Mouse (Mus musculus) c-Kit-positive CD71-positive TER-119-negative erythroid progenitor cells, embryonic 14.5 days (primary cell): ENCODE measurements around the gene Emcn.

Experiments
- DNase-seq: peaks from one replicate; pipeline ENCODE4 v3.0.0-alpha.2; 2013; ENCODE audit warnings: low read depth

The Emcn gene

GRCm38 (mm10) chr3:137340938-137341337, at the start of gene Emcn:
TSS of gene Emcn (plus strand) at chr3:137341067.
- no peak for DNase-seq

DNA sequence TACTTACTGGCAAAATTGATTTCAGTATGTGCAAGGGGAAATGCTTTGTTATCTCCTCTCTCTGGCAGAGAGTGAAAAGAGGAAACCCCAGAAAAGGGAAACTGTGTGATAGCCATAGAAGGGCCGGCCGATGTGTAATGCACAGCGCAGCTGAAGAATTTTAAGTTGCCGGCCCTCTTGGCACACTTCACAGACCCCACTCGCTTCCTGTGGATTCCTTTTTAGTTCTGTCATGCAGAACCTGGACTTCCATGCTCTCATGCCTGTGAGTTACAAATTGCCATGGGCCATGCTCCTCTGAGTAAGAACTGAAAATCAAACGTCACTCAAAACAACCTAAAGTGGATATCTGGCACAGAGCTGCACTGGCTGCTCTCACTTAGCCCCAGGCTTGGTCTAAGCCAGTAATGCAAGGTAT, 47.7 kb upstream of the Emcn start:
- DNase-seq, result no peak

DNA sequence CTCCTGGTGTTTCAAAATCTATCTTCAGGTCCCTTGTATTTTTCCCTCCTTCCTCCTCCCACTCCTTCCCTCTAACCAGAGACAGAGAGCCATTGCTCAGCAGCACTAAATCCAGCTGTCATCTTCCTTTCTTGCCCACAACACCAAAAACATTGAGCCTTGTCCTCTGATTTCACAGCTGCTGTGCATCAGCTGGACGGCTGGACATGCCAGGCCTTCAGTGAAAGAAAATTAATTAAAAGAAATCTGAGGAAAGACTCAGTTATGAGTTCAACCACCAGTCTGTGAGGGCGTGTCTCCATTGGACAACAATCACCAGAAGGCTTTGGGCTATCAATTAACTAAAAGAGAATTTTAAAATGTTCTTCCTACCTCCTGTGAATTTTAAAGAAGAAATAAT, 42.6 kb upstream of the Emcn start:
- DNase-seq, result no peak

- no peak for DNase-seq
These were observed 40.7 kb upstream of the Emcn start for GRCm38 (mm10) chr3:137300210-137300609.

GRCm38 (mm10) chr3:137301195-137301594, 39.7 kb upstream of the Emcn start:
- no peak for DNase-seq

GRCm38 (mm10) chr3:137302804-137303203, 38.1 kb upstream of the Emcn start:
- no peak for DNase-seq

- DNase-seq, result no peak
These were observed 30.9 kb upstream of the Emcn start for GRCm38 (mm10) chr3:137309959-137310358.

- DNase-seq, result no peak
These were observed 28.3 kb upstream of the Emcn start for GRCm38 (mm10) chr3:137312540-137312939.

DNA sequence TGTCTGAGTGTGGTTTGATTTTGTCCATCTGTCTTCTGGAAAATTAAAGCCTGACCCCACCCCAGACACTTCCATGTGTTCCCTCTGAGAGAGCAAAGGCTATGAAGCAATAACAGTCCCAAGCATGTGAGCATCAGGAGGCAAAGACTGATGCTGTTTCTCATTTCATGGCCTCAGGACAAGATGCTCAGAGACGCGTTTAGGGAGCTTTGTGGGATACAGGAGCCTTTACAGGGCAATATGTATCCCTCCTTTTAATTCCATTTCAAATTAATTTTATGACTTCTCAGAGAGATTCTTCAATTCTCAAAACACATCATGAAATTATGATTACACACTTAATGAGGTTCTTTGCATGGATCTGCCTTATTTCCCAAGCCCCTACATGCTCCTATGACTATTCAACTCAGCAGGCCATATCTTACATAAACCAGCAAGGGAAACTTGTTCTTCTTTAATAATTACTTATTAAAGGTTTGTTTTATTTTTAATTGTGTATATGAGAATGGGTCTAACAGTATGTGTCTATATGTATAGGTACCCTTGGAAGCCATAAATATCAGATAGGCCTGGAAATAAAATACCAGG, 27.0 kb upstream of the Emcn start:
- DNase-seq, result no peak

DNA sequence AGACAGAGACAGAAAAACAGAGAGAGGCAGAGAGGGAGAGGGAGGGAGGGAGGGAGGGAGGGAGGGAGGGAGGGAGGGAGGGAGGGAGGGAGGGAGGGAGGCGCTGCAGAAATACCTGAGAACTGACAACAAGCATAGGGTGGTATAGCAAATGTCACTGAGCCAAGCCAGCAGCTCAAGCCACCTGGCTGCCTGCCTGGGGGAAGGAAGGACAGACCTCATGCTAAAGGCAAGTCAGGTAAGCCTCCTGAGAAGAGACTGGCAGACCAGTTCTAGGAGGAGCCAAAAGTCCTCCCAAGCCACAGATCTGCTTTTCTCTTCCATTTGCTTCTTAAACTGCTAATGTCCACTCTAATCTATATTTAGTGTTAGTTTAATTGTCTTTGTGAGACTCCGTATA, 22.5 kb upstream of the Emcn start:
- no peak for DNase-seq

- no peak for DNase-seq
These were observed 20.9 kb upstream of the Emcn start for GRCm38 (mm10) chr3:137319950-137320349.

GRCm38 (mm10) chr3:137322304-137322703, 18.6 kb upstream of the Emcn start:
- DNase-seq, result no peak

GRCm38 (mm10) chr3:137329898-137330297, 11.0 kb upstream of the Emcn start:
- DNase-seq, result no peak

DNA sequence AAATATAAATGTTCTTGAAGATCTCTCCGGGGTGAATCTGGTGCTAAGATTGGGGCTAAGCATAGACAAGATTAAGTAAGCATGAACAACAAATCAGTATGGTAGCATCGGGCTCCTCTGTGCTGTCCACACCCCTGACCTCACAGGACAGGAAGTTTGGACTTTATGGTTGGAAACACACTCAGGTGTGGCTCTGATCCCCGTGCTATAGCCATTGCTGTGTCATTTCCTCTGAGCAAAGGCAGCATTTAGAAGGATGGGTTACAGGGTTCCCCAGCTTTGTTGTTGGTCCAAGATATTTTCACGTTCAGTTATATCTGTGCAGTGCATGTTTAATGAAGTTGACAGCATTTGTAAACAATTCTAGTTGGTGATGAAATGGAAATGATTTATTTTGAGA, 9.9 kb upstream of the Emcn start:
- no peak for DNase-seq

GRCm38 (mm10) chr3:137332531-137332930, 8.3 kb upstream of the Emcn start:
- no peak for DNase-seq

DNA sequence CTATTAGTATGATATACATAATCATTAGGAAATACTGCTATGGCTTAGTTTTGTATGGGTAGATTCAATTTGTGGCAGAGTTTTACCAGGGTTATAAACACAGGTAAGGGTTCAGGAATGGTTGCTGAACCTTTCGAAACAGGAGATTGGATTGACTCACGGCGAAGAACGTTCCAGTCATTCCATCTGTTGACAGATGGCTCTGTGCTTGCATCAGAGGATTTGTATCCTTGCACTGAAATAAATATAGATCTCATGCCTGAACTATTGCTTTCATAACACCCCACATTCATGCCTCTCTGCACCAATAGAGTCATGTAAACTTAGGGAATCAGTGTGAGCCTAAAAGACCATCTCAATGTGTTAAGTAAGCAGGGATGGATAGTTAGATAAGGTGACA, 4.9 kb upstream of the Emcn start:
- no peak for DNase-seq

DNA sequence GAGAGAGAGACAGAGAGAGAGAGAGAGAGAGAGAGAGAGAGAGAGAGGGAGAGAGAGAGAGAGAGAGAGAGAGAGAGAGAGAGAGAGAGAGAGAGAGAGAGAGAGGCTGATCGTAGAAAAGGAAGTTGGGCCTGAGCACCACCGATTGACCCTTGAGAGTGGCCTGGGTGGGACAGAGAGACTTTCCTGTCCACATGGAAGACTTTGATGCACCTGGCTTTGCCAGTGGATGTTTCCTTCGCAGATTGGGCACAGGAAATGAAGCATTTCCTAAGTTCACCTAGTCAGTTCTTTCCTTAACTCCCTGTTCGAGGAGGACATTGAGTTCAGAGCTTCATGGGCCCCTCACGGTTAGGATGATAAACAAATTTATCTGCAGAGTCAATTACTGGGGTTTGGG, 2.6 kb downstream of the Emcn start:
- no peak for DNase-seq

- DNase-seq, result no peak
These were observed 11.0 kb downstream of the Emcn start for GRCm38 (mm10) chr3:137351882-137352281.

DNA sequence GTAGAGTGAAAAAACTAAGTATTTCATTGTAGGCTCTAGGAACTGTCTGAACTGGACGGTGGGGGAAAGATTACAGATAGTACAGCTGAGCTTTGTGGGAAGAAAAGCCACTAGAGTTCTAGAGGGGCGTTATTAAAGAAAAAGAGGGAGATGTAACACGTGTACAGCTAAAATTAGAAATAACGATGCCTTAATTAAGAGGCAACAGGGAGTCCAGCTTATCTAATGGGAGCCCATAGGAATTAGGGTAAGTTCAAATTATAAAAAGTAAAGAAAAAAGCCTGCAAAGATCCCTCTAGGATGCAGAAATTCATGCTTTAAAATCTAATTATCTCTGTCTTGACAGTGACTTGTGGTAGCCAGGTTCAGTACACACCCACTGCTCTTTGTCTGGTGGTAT, 15.8 kb downstream of the Emcn start:
- DNase-seq, result no peak

- DNase-seq, result no peak
These were observed 26.4 kb downstream of the Emcn start for GRCm38 (mm10) chr3:137367123-137367825.

DNA sequence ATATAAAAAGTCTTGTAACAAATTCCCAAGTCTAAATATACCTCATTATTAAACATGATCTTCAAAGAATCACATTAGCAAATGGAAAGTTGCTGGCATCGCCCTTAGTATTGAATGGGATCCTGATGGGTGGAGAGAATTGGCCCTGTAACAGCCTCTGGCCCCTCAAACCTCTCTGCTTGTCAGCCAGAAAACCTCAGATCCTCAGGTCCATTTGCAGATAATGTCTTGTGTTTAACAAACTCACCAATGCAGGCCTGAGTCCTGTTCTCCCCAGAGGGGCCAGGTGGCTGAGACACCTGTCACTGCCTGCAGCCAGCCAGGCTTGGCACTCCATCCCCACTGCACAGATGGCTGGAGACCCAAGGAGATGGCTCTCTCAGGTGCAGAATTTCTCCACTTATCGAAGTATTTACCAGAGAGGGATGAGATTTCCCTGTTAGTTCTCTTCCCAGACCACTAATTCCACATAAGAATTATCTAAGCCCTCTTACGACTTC, 27.0 kb downstream of the Emcn start:
- no peak for DNase-seq

DNA sequence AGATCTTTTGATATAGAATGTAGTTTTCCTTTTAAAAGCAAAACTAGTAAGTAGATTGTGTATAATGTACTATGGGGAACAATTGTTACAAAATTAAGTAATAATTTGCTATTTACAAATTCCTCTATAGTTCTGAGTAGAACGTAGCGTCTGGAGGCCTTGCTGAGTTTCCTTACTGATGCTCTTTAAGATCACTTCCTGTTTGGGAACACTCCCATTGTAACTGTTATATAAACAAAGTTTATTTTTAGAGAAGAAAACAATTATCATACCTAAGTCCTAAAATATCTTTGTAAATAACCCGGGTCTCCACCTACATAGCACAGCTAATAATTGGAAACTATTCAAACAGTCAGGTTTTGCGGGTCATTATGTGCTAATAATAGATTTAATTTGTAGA, 32.0 kb downstream of the Emcn start:
- no peak for DNase-seq

GRCm38 (mm10) chr3:137382311-137382710, 41.4 kb downstream of the Emcn start:
- no peak for DNase-seq

- DNase-seq, result no peak
These were observed 54.7 kb downstream of the Emcn start for GRCm38 (mm10) chr3:137395588-137395987.
